Mouse (Mus musculus) E14TG2a.4 (cell line): ENCODE measurements at regions not wholly inside any gene's neighbourhood (a gene's known extent, or its start where the extent isn't known, plus 50 kb on each side); places are given as distances from the start of the nearest gene placed in this dataset.

Experiments used
- CTCF ChIP-seq: conservative IDR thresholded peaks from 2 replicates; pipeline ENCODE4 v1.5.1; 2014; ENCODE audit warnings: low read length
- NANOG ChIP-seq: IDR thresholded peaks from 2 replicates; pipeline ENCODE4 v1.6.1; 2014; ENCODE audit warnings: borderline replicate concordance, low read length, mixed read lengths
- POU5F1 ChIP-seq: IDR thresholded peaks from 2 replicates; pipeline ENCODE4 v1.6.1; 2014; ENCODE audit warnings: low read length, borderline replicate concordance

GRCm38 (mm10) chr2:159062666-159063065, 268.1 kb downstream of the Dhx35 start:
- TF ChIP-seq CTCF, result no peak
- no peak for TF ChIP-seq POU5F1
- no peak for TF ChIP-seq NANOG
